Mouse (Mus musculus): Measurements from ENCODE around the gene Rdh19. TPM values are rescaled to one million over a fixed set of nuclear protein-coding genes. Genes with fewer than 3 reads are reported as not detected.
"Not testable (repeated sequence)": the region's sequence is repeated elsewhere in the genome, so short reads cannot be mapped to it uniquely, and the experiment has no call there.

Gene Rdh19
- total RNA-seq, 2 experiments from 2014 or later, result not detected

DNA sequence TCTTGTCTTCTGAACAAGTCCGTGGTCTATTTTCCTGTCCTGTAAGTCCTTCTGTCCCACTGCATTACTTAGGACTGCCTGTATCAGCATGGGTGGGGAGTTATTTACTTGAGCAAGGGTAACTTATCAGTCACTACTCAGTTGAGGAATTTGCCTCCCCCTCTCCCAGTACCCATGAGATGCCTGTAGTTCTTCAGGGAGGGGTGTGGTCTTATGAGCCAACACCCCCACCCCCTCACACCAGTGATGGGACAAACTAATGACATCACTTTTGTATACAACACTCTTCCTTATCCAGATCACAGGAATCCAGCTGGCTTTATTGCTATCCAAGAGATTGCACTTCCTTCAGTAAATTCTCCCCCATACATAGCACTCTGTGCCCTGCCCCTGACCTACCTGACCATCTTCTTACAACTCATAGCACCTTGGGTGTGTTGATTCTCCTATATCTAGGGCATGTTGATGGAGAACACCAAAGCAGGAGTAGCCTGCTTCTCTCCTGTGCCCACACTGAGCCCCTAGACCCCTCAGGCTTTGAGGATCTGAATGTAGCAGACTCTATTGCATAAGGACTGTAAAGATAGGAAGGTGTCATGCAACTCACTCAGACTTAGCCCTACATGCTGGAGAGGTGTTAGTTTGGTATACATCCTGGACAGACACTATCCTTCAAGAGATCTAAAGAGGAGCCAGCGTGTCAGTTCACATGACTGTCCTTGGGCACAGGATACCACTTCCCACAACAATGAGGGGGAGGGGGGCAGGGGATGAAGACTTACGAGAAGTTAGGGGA is 28.7 kb downstream of the Rdh19 start:
- intact Hi-C loops (cut with DNase I), result no loop called here
- no peak for DNase-seq

- DNase-seq, result no peak
- intact Hi-C loops (cut with DNase I), result no loop called here
These were observed 29.5 kb downstream of the Rdh19 start for GRCm38 (mm10) chr10:127879155-127879688.

- intact Hi-C loops (cut with DNase I), result no loop called here
- no peak for DNase-seq
These were observed 31.3 kb downstream of the Rdh19 start for GRCm38 (mm10) chr10:127881041-127881440.

DNA sequence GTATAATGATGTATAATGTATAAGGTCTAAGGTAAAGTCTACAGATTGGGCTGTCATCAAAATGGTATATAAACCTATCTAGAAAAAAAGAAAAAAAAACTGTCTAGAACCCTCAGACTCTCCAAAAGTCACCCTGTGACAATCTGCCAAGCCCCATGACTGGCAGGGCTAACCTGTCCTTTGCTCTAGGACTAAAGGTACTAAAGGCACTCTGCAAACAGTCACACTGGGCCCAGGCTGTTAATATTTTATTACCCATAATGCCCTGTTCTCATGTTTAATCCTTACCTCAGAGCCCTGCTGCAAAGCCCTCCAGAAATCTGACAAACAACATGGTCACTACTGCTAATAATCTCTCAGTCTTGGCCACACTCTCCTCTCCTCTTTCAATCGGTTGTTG is 36.8 kb downstream of the Rdh19 start:
- intact Hi-C loops (cut with DNase I), result no loop called here
- DNase-seq, result no peak

GRCm38 (mm10) chr10:127886971-127887370 is 37.2 kb downstream of the Rdh19 start:
- intact Hi-C loops (cut with DNase I), result no loop called here
- DNase-seq, result no peak

DNA sequence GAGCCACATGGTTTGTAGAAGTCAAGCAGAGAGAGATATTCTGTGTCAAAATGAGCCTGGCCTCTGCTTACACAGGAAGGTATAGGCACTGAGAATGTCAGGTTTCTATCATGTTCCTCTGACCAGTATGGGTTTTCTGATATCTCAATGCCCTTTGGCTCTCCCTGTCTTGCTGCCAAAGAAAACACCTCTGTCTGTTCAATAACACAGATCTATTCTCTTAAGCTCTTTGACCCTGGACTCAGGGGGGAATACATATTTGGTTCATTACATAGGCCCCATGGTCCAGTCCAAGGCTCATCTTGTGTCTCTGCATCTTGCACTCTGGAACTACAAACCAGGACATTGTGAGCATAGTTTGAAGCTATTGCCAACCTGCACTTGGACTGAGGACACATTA is 38.9 kb downstream of the Rdh19 start, which contains the start of gene Rdh7:
TSS of gene Rdh7 (minus strand) at position 213 of the 400 bp plus-strand sequence.
- intact Hi-C loops (cut with DNase I), result no loop called here
- no peak for DNase-seq

GRCm38 (mm10) chr10:127891481-127891880 is 41.8 kb downstream of the Rdh19 start:
- intact Hi-C loops (cut with DNase I), result no loop called here
- no peak for DNase-seq

DNA sequence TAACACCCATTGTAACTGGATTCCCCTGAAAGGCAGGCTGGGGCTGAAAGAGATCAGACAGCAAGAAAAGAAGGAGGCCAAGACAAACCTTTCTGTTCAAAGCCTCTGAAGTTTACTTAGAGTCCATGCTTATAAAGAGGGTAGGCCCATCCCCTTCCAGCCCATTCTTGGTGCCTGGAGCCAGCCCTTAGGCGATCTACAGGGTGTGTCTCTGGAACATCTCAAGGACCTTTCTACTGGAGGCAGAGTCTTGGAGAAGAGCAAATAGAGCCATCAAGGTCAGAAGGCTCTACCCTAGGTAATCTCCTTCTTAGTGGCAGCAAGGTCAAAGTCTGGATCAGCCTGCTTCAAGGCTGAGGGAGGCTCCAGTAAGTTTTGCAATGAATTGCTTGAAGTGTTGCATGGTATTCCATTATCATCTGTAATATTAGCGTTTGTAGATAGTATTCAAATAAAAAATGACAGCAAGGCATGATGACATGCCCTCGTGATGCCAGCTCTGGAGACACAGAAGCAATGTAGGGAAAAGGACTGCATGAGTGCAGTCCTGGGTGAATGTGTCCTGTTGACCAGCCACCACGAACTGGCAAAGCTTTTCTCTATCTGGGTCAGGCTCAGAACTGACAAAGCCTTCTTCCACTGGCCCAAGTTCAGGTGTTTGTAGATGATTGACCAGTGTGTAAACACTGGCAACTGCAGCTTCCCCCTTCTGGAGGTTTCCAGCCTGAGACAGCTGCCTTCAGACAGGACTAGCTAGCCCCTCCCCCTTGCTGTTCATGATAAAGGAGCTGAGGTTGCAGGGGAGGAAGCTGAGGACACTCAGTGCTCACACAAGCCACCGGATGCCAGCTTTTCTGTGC is 43.7 kb downstream of the Rdh19 start:
- DNase-seq; intact Hi-C loops (cut with DNase I): not testable (repeated sequence)

DNA sequence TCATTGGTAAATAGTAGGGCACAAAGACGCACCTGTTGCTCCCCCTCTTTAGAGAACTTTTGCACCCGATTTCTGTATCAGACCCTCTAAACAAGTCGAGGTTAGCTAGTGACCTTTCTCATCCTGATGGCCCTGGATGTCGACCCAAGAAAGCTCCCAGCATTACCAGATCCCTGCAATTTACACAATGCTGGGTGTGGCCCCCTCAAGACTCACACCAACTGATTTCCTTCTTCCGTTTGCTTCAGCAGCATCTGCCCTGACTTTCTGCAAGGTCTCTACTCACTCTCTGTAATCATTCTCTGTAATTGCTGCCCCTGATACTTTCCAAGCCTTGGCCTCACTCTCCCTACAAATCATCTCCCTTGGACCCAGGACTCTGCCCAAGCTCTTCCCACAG is 47.0 kb downstream of the Rdh19 start:
- intact Hi-C loops (cut with DNase I), result no loop called here
- DNase-seq, result no peak

- intact Hi-C loops (cut with DNase I), result no loop called here
- DNase-seq, result no peak
These were observed 47.8 kb downstream of the Rdh19 start for GRCm38 (mm10) chr10:127897506-127897905.

DNA sequence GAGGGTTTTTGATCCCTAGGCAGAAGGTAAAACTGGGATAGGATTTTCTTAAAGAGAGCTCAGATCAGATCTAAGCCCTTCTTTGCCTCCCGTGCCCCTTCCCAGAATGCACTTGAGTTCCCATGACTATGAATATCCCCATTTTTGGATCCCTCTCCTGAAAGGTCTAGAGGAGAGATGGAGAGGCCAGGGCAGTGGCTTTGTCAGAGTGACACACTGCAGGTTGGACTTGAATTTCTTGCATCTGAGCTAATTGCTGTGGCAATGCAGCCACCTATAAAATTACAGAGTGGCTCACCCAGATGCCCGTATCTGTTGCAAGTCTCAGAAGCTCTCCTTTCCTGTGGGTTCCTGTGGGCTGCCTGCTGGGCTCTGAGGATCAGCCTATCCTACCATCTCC is 48.5 kb downstream of the Rdh19 start, which contains the start of gene Sdr9c7:
TSS of gene Sdr9c7 (plus strand) at position 301 of the 400 bp plus-strand sequence.
- intact Hi-C loops (cut with DNase I), result no loop called here
- no peak for DNase-seq

GRCm38 (mm10) chr10:127899783-127900182 is 50.1 kb downstream of the Rdh19 start:
- no peak for DNase-seq
- intact Hi-C loops (cut with DNase I), result no loop called here

- intact Hi-C loops (cut with DNase I), result no loop called here
These were observed 52.0 kb downstream of the Rdh19 start for GRCm38 (mm10) chr10:127901751-127902150.

DNA sequence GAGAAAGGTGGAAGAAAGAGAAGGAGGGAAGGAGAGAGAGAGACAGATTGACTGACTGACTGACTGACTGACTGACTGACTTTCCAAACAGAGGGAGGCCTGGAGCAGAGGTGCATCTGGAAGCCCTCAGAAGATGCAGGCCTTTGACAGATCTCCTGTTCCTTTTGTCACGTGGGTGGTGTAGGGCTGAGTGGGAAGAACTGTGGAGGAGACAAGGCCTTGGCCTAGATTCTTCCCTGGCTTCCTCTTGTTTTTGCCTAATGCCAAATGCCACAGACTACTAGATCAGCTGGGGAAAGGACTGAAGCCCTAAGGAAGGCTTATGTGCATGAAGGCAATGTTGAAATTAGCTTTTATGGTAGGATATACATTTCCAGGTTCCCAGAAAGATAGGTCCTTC is 53.4 kb downstream of the Rdh19 start:
- no peak for DNase-seq
- intact Hi-C loops (cut with DNase I), result no loop called here

More at GRCm38 (mm10) chr10:127901751-127902150, 52.0 kb downstream of the Rdh19 start:
- DNase-seq, result no peak

DNA sequence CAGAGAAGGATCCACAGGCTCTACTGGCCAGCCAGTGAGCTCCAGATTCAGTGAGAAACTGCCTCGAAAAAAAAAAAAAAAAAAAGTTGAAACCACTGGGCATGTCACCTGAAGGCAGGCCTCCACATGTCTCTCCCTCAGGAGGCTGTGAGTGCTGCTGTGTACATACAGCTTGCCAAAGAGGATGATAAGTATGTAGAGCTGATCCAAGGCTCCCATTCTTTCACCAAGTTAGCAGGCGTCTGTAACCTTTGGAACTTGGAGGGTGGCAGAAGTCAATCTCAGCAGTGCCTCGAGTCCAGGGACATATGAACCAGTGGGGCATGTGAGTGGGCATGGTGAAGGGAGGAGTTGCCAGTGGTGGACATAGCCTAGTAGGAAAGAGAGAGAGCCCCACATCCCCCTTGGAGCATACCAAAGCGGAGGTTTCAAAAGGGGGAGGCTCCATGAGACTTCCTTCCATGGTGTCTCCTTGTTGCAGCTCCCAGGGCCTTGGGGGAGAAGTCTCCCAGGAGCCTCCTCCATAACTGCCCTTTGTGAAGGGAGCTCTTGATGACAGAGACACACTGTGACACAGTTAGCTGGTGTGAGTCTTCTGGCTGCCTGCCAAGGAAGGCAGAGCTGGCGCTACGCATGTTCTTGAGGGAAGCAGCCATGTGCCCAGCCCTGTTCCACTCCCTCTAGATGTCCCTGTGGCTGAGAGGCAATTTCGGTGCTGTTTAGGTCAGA is 55.2 kb downstream of the Rdh19 start:
- DNase-seq, result no peak
- intact Hi-C loops (cut with DNase I), result no loop called here

GRCm38 (mm10) chr10:127906138-127906537 is 56.4 kb downstream of the Rdh19 start:
- intact Hi-C loops (cut with DNase I), result no loop called here
- no peak for DNase-seq

DNA sequence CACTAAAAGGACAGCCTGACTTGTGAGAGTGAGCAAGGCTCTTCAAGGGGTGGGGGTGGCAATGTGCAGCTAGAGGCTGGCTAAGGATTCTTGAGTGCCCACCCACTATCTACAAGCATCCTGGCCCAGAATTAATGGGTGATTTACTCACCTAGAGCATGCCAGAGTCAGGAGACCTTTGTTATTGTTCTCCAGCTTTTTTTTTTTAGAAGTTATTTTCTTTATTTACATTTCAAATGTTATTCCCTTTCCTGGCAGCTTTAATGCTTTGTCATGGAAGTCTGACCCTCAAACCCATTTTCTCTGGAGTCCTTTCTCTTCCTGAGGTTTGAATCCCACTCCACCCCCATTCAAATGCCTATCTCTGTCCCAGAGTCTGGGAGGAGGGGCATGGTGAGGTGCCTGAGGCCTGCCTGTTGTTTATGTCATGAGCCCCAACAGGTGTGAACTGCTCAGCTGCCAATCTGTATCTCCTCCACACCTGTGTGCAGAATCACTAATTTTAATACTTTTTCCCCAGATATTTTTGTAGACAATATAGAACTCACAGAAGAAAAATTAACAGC is 57.7 kb downstream of the Rdh19 start:
- intact Hi-C loops (cut with DNase I), result no loop called here
- no peak for DNase-seq

Measured in gastrocnemius, postnatal 36 days (tissue).